Mouse (Mus musculus): Measurements from ENCODE around the gene Arih2. TPM values are rescaled to one million over a fixed set of nuclear protein-coding genes. Genes with fewer than 3 reads are reported as not detected.
A peak's percentile ranks its signal among the peaks of the same experiment; 100 is the strongest.
"Not testable (repeated sequence)": the region's sequence is repeated elsewhere in the genome, so short reads cannot be mapped to it uniquely, and the experiment has no call there.

The Arih2 gene
- 32.9 and 36.9 TPM in 2 replicates for total RNA-seq (2014; fragmentation: Nextera tagmentation)
- total RNA-seq (2017), result 32.2 and 33.4 TPM in 2 replicates

DNA sequence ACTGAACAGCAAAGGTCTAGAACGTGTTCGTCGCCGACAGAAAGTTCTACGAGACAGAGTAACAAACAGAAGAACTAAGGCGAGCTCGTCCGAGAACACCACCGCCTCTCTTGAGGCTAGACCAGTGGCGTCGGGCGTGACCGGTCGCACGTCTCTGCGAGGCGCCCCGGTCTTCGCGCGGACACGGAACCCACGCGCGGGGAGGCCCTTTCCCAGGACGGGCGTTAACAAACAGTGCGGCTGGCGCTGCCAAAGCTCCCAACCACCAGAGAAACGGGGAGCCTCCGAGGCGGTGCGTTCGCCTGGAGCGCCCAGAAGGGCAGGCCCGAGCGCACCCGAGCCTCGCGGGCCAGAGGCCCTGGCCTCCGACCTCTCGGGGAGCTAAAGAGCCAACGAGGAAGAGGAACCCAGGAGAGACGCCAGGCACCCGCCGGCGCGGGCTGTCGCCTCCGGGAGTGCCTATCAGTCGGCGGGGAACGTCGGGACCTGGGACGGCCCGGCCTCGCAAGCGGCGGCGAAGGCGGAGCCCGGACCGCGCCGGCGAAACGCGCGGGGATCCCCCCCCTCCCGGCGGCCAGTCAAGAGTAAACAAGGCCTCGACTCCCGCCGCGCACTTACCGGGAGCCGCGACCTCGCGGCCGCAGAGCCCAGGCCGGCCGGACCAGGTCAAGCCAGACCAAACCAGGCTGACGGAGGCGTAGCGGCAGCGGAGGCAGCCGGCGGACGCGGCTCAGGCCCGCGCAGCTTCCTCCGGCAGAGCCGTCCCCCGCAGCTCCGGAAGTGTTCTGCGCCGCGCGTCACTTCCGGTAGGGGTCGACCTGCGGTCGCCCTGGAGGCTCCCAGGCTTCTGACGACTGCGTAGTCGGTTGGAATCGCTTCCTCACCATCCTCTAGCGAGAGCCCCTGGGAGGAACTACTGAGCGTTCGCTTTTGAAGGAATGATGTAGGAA lies at the start of gene Arih2:
Gene Arih2 (minus strand): TSS at position 776 of the 950 bp plus-strand sequence.
- ATAC-seq (replicated peaks; ENCODE audit: poor library complexity, severe bottlenecking), result peak; percentile 93

DNA sequence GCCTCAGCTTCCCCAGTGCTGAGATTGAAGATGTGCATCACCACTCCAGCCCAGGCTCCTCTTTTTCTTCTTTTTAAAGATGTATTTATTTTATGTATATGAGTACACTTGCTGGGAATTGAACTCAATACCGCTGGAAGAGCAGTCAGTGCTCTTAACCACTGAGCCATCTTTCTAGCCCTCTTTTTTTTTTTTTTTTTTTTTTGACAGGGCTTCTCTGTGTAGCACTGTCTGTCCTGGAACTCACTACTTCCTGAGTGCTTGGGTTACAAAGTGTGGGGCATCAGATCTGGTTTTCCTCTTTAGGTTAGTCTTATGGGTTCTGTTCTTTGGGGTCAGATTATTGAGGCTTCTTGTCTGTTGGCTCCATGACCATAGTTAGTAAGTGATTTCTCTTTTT lies 45.3 kb upstream of the Arih2 start:
- no peak for ATAC-seq (replicated peaks; ENCODE audit: poor library complexity, severe bottlenecking)

DNA sequence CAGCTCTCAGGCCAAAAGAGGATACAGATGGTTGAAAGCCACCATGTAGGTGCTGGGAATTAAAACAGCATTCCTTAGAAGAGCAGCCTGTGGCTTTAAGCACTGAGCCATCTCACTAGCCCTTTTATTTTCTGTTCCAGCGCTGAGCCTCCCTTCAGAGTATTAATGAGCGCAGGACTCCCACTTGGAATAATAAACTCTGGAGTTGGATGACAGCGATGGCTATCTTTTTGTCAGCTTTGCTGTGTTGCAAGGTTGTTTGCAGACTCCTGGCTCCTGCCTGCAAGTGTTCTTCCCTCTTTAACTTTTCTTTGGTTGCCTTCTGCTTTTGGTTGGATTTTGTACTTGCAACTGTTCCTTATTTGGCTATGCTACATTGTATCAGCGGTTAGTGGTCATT lies 44.8 kb upstream of the Arih2 start:
- peak; percentile 34 for ATAC-seq (replicated peaks; ENCODE audit: poor library complexity, severe bottlenecking)

DNA sequence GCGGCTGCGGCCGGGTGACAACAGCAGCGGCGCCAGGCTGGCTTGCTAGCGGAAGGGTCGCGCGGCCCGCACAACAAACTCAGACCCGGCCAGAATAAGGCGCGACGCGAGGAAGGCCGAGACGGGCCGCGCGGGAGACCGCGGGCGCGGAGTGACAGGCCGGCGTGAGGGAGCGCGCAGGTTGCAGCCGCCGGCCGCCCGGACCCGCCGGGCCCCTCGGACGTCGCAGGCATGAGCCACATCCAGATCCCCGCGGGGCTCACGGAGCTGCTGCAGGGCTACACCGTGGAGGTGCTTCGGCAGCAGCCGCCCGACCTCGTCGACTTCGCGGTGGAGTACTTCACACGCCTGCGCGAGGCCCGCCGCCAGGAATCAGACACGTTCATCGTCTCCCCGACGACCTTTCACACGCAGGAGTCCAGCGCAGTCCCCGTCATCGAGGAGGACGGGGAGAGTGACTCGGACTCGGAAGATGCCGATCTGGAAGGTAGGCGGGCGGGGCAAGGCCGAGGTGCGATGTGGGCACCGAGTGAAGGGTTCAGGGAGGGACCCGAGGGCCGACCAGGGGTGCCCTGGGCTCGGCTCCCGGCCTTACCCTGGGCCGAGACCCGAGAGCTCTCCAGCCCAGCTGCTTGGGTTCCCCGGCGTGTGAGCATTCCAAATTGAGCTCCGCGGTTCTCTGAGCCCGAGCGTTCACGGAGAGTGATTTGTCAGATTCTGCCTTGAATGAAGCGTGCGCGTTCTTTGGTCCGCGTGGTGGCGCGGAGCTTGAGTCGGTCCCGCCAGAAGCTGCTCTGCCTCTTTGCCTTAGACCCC lies 43.2 kb upstream of the Arih2 start:
- peak; percentile 23 for ATAC-seq (replicated peaks; ENCODE audit: poor library complexity, severe bottlenecking)

DNA sequence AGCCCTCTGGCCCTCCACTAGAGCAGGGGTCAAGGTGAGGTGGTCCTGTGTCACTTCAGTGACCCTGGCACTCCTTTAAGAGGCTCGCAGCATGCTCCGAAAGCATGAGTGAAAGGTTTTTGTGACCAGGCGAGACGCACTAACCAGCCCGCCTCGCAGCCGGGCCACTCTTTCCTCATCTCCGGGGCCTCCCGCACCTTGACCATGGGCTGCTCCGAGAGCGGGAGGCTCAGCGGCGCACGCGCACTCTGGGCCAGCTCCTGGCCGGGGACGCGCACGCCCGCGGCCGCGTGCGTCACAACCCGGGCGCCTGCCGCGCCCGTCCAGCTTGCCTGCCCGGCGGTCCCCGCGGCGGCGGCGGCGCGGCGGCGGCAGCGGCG lies 42.6 kb upstream of the Arih2 start:
- ATAC-seq (replicated peaks; ENCODE audit: poor library complexity, severe bottlenecking), result peak; percentile 76

DNA sequence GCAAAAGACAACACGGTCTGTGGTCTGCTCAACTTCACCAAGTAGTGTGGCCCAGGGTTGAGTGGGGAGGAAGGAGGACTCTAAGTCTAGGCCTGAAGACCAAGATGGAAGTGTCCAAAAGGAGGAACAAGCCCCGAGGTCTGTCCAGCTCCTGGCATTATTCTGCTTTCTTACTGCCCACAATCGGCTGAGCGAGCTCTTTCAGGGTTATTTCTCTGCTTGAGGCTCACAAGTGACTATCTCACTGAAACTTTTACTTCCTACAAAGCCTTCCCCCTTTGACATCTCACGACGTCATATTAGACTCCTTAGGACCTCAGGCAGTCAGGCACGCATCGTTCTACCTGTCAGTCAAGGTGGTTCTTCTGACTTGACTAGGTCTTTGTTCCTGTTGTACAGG lies 42.2 kb upstream of the Arih2 start:
- ATAC-seq (replicated peaks; ENCODE audit: poor library complexity, severe bottlenecking), result peak; percentile 58

DNA sequence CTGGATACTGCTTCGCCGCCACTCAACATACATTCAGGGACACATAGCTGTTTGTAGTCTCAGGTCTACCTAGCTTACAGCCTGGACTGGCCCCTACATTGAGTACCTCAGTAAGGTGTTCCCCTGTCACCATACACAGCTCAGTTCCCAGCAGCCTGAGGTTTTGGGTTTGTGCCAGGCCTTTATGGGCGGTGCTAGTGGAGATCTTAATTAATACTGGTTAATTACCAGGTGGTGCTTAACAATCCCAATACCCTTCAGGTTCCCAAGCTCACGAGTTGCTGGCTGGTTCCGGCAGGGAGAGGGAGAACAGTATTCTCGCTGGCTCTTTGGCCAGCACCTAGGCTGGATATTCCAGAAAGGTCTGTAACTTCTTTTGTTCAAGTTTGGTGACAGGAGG lies 41.7 kb upstream of the Arih2 start:
- no peak for ATAC-seq (replicated peaks; ENCODE audit: poor library complexity, severe bottlenecking)

DNA sequence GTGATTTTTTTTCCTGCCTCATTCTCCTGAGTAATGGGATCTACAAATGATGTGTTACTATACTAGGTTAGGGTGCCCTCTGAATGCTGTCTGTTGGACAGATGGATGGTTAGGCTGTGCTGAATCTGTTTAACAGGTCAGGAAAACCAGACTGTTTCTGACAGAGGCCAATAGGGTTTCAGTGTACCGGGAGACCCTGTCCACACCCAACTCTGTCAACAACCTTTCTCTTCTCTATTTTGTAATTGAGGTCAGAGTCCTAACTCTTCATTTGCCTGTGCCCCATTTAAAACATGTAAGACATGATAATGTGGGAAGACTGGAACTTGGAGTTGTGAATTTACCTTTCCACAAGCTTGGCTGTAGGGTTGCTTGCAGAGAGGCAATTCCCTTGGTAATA lies 40.8 kb upstream of the Arih2 start:
- ATAC-seq (replicated peaks; ENCODE audit: poor library complexity, severe bottlenecking), result no peak

DNA sequence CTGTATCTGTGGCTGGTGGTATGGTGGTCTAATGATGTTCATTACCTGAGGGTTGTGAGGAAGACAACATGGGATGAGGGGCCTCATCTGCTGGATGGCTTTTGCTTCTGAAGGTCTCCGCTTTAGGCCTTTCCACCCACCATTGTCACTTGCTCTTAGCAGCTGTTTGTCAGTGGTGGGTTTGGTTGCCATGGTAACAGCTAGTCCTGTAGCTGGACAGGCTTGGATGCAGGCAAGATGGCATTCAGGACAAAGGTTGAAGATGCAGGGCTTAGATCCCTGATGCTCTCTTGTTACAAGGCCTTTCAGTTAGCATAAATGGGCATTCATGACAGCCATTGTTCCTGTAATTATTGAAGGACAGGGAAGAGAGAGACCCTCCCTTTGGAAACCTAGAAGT lies 39.9 kb upstream of the Arih2 start, which contains the start of gene Prkar2a:
Gene Prkar2a (plus strand): TSS at position 209 of the 400 bp plus-strand sequence.
- ATAC-seq (replicated peaks; ENCODE audit: poor library complexity, severe bottlenecking), result no peak

DNA sequence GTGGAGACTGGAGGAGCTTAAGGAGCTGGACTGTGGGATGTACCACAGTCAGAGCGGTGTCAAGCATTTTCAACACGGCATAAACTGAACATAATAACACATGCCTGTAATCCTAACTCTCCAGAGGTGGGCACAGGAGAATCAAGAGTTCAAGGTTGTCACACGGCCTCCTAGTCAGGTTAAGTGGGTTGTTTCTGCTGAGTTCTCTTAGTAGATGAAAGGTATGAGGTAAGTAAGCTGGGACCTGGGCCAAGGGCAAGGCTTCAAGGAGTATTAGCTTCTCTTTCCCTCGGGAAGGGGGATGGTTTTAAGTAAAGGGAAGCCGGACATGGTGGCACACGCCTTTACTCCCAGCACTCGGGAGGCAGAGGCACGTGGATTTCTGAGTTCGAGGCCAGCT lies 39.3 kb upstream of the Arih2 start:
- no peak for ATAC-seq (replicated peaks; ENCODE audit: poor library complexity, severe bottlenecking)

DNA sequence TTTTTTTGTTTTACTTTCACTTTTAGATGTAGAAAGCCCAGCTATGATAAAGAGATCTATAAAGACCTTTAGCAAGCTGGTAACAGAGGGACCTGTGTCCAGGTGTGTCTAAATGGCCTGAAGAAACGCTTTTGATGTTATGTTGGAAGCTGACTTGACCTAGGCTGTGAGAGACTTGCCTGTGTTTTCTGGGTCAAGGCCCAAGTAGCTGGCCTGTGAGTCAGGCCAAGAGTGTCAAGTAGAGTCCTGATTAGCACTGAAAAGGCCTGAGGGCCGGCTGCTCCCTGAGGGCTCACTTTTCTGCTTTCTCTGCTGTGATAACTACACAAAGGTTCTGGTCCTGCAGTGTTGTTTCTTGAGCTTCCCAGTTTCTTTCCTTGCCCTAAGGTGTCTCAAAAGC lies 38.5 kb upstream of the Arih2 start:
- ATAC-seq (replicated peaks; ENCODE audit: poor library complexity, severe bottlenecking), result no peak

DNA sequence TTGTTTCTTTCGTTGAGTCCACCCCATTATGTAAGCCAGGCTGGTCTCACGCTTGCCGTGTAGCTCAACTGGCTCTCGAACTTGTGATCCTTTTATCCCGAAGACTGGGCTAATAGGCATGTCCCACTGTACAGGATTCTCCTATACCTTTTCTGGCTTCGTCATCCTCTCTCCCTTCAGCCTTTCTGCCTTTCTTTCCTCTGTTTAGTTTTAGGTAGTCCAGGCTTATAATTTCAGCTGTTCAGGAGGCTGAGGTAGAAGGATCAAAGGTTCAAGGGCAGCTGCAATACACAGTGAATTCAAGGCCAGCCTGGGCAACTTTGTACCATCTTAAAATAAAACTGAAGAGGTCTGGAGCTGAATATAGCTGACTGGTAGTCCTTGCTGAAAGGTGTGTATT lies 38.0 kb upstream of the Arih2 start:
- ATAC-seq (replicated peaks; ENCODE audit: poor library complexity, severe bottlenecking), result no peak

DNA sequence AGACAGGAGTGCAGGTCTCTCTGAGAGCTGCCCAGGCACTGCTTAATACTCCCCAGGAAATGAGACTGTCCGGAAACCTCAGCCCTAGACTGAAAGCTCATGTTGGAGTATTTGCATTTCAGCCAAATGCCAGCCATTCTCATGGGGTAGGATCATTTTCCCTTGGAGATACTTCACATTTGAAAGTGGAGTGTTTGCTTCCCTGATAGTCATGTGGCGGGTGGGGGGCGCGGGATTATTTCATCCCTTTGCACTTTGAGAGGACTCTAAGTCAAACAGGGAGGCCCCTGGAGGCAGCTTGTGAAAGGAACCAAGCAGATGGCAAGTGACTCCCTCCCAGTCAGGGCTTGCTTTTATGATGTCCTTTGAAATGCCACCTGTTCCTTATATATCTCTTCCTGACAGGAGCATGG lies 37.3 kb upstream of the Arih2 start:
- no peak for ATAC-seq (replicated peaks; ENCODE audit: poor library complexity, severe bottlenecking)

DNA sequence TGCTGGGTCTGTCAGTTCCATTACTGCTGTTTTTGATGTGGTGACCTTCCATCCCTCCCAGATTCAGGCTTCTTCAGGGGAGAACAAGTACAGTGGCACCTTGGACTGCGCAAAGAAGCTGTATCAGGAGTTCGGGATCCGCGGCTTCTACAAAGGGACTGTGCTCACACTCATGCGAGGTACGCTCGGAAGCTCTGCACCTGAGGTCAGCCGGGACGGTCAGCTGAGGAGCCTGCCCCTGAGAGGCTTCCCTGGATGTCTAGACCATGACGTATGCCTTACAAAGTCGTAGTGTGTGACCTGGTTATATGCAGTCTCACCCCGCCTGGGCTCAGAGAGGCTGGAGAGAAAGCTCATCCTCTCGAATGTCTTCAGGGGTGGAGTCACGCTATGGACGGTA lies 30.8 kb upstream of the Arih2 start:
- ATAC-seq (replicated peaks; ENCODE audit: poor library complexity, severe bottlenecking), result no peak

DNA sequence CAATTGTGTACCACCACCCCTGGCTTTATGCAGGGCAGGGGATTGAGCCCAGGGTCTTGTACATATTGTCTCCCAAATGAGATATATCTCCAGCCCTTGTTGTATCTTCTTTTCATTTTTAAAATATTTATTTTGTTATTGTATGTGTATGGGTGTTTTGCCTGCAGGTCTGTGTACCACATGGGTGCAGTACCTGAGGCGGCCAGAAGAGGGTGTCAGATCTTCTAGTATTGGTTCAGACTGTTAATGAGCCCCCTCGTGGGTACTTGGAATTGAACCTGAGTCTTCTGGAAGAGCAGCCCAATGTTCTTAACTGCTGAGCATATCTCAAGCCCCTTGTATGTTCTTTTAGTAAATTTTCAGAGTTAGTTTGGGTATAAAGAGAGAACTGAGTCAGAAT lies 24.0 kb upstream of the Arih2 start:
- ATAC-seq (replicated peaks; ENCODE audit: poor library complexity, severe bottlenecking), result peak; percentile 44; the same call in 1 of the 2 replicates

DNA sequence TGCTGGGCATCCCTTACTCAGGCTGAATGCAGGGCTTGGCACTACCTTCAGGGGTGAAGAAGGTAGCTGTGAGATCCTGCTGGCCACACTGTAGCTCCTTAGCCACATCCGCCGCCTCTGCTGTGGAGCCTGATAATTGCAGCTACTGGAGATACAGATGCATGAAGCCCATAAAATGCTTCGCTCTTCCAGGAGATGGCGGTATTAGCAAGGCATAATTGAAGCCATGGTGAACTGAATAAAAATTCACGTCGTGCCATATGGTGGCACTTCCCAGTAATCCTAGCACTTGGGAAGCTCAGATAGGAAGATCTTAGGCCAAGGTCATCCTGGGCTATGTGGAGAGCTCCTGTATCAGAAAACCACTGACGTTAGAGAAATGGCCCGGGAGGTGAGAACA lies 20.7 kb upstream of the Arih2 start:
- ATAC-seq (replicated peaks; ENCODE audit: poor library complexity, severe bottlenecking), result 0 out of 2 replicates have a peak, but pooled peaks have one; percentile 27

DNA sequence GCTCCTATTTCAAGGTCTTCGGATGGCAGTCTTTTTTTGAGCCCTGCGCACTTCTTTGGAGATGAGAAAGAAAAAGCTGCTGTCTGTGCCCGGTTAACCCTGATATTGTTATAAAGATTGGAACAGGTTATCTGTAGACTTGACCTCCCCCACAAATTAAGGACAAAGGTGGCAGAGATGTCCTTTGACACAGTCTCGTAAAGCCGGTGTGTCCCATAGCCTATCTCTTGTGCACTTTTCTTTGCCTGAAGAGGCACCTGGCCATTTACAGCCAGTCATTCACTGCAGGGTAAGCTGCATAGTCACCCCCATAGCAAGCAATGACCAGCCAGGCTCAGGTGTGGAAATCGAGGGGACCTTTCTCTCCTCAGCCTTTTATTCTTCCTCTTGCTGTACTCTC lies 13.5 kb upstream of the Arih2 start:
- no peak for ATAC-seq (replicated peaks; ENCODE audit: poor library complexity, severe bottlenecking)

DNA sequence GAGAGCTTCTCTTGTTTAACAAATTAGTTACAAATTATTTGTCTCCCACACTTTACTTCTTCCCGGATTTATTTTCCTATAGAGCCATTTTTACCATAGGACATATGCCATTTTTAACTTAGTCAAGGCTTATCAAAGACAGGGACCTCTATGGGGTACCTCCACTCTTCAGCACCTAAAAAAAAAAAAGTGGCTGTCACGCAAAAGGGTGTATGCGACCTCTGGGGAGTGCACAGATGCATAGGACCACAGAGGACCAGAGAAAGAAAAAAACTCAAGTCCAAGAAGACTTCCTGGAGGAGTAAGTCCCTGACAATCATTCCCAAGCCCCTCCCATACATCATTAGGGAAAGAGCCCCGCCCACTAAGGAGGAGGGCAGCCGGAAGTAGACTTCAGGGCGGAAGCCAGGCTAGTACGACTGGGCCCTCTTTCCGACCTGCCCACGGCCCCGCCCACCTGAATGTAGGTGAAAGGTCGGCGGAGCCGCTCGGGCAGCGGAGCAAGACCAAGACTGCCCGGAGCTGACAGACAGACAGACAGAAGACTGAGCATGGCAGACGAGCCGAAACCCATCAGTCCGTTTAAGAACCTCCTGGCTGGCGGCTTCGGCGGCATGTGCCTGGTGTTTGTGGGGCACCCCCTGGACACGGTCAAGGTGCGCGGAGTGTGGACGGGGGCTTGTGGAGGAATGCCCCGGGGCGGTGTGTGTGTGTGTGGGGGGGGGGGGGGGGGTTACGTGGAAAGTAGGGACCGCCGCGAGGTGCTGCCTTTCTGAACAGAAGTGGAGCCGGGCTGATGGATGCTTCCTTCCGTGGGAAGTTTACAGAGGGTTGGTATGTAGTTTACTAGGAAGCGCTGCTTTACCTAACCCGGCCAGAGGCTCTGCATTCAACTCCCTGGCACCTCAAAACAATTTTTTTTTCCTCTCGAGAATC lies 12.8 kb upstream of the Arih2 start, which contains the start of gene Slc25a20:
Gene Slc25a20 (plus strand): TSS at position 412 of the 936 bp plus-strand sequence.
- peak; percentile 97 for ATAC-seq (replicated peaks; ENCODE audit: poor library complexity, severe bottlenecking)

DNA sequence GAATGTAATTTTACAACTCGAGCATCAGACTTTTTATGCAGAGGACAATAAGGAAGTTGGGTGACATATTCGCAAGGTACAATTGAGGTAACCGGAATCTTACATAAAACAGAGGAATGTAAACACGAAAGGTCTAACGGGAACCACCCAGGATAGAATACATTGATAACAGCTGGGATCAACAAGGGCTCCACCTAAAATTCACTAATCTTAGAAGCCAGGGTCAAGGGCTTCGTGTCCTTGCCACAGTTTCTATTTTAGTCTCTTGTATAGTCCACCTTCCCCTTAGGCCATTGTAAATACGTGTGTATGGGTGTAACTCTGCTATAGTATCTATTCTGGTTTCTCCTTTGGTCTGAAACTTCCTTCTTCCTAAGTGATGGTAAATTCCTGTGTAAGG lies 6.7 kb upstream of the Arih2 start:
- ATAC-seq (replicated peaks; ENCODE audit: poor library complexity, severe bottlenecking), result not testable (repeated sequence)
